Mouse (Mus musculus): ENCODE results near the gene Chkb. TPM values are rescaled to one million over a fixed set of nuclear protein-coding genes. Genes with fewer than 3 reads are reported as not detected.
A peak's percentile ranks its signal among the peaks of the same experiment; 100 is the strongest.
"Not testable (repeated sequence)": the region's sequence is repeated elsewhere in the genome, so short reads cannot be mapped to it uniquely, and the experiment has no call there.

Gene Chkb
- polyA plus RNA-seq, 1 experiment from 2014 or later = 92.8 TPM

- WGBS = 5% methylated on average over 24 of the region's 24 CpGs
- Histone ChIP-seq H3K4me3 (replicated peaks) (peak overlapping the region; percentile 73), H3K9ac (replicated peaks) (peak overlapping the region; percentile 76), H3K36me3 (peaks cover 20% of the 10 kb centered on the region), H3K27ac (replicated peaks) (peak overlapping the region; percentile 89), H3K27me3 (replicated peaks) (no peaks in the 10 kb centered on the region), H3K4me2 (peak overlapping the region; percentile 91), H3K4me1 (peaks cover 36% of the 10 kb centered on the region), H3K9me3 (replicated peaks) (no peaks in the 10 kb centered on the region)
- ATAC-seq (ENCODE audit: low FRiP score) = peak; percentile 83
Observed at GRCm38 (mm10) chr15:89452906-89453864, 23.5 kb upstream of the Chkb start.

- Histone ChIP-seq H3K27me3 (replicated peaks) (no peaks in the 10 kb centered on the region), H3K9me3 (replicated peaks) (no peaks in the 10 kb centered on the region), H3K4me1 (no peaks in the 10 kb centered on the region), H3K27ac (replicated peaks) (no peak overlapping the region), H3K4me2 (no peak overlapping the region), H3K4me3 (replicated peaks) (no peak overlapping the region), H3K36me3 (no peaks in the 10 kb centered on the region), H3K9ac (replicated peaks) (no peak overlapping the region)
- ATAC-seq (ENCODE audit: low FRiP score) = no peak
- 36% methylated on average over 8 of the region's 8 CpGs for WGBS
Observed at GRCm38 (mm10) chr15:89442486-89443070, 12.9 kb upstream of the Chkb start.

GRCm38 (mm10) chr15:89435878-89436277 lies 6.2 kb upstream of the Chkb start:
- no peak for ATAC-seq (ENCODE audit: low FRiP score)
- 85% methylated on average over 5 of the region's 5 CpGs for WGBS
- no peaks in the 10 kb centered on the region for H3K27me3 ChIP-seq (replicated peaks)
- H3K4me1 ChIP-seq = peaks cover 9% of the 10 kb centered on the region; the same call in 1 of the 2 replicates
- no peaks in the 10 kb centered on the region for H3K9me3 ChIP-seq (replicated peaks)
- no peak overlapping the region for H3K4me2 ChIP-seq
- H3K9ac ChIP-seq (replicated peaks) = no peak overlapping the region
- H3K27ac ChIP-seq (replicated peaks) = no peak overlapping the region
- H3K4me3 ChIP-seq (replicated peaks) = no peak overlapping the region
- H3K36me3 ChIP-seq = no peaks in the 10 kb centered on the region

- H3K9me3 ChIP-seq (replicated peaks) = no peaks in the 10 kb centered on the region
- no peaks in the 10 kb centered on the region for H3K36me3 ChIP-seq
- H3K4me3 ChIP-seq (replicated peaks) = no peak overlapping the region
- H3K27me3 ChIP-seq (replicated peaks) = no peaks in the 10 kb centered on the region
- peaks cover 17% of the 10 kb centered on the region for H3K4me1 ChIP-seq
- no peak overlapping the region for H3K4me2 ChIP-seq
- no peak overlapping the region for H3K27ac ChIP-seq (replicated peaks)
- H3K9ac ChIP-seq (replicated peaks) = no peak overlapping the region
- 83% methylated on average over 3 of the region's 3 CpGs for WGBS
- no peak for ATAC-seq (ENCODE audit: low FRiP score)
Observed at GRCm38 (mm10) chr15:89434136-89434535, 4.4 kb upstream of the Chkb start.

- Histone ChIP-seq H3K9ac (replicated peaks) (no peak overlapping the region), H3K9me3 (replicated peaks) (no peaks in the 10 kb centered on the region), H3K4me1 (peaks cover 28% of the 10 kb centered on the region), H3K4me3 (replicated peaks) (no peak overlapping the region), H3K36me3 (no peaks in the 10 kb centered on the region; the same call in 1 of the 2 replicates), H3K4me2 (no peak overlapping the region), H3K27ac (replicated peaks) (no peak overlapping the region), H3K27me3 (replicated peaks) (no peaks in the 10 kb centered on the region)
- 81% methylated on average over 4 of the region's 4 CpGs for WGBS
- ATAC-seq (ENCODE audit: low FRiP score) = no peak
Observed at GRCm38 (mm10) chr15:89432946-89433345, 3.2 kb upstream of the Chkb start.

GRCm38 (mm10) chr15:89431806-89432205 lies 2.1 kb upstream of the Chkb start:
- Histone ChIP-seq H3K9me3 (replicated peaks) (no peaks in the 10 kb centered on the region), H3K27me3 (replicated peaks) (no peaks in the 10 kb centered on the region), H3K9ac (replicated peaks) (no peak overlapping the region), H3K4me2 (no peak overlapping the region), H3K27ac (replicated peaks) (no peak overlapping the region), H3K4me3 (replicated peaks) (no peak overlapping the region), H3K4me1 (peaks cover 29% of the 10 kb centered on the region), H3K36me3 (peaks cover 11% of the 10 kb centered on the region)
- 95% methylated on average over 6 of the region's 6 CpGs for WGBS
- no peak for ATAC-seq (ENCODE audit: low FRiP score)

GRCm38 (mm10) chr15:89431271-89431670 lies 1.6 kb upstream of the Chkb start:
- Histone ChIP-seq H3K27me3 (replicated peaks) (no peaks in the 10 kb centered on the region), H3K4me1 (peaks cover 29% of the 10 kb centered on the region), H3K4me3 (replicated peaks) (no peak overlapping the region), H3K4me2 (0 out of 2 replicates have a peak overlapping the region, but pooled peaks have one; percentile 89), H3K9me3 (replicated peaks) (no peaks in the 10 kb centered on the region), H3K9ac (replicated peaks) (0 out of 2 replicates have a peak overlapping the region, but pooled peaks have one; percentile 5), H3K36me3 (peaks cover 16% of the 10 kb centered on the region), H3K27ac (replicated peaks) (no peak overlapping the region)
- ATAC-seq (ENCODE audit: low FRiP score) = no peak
- WGBS = 91% methylated on average over 3 of the region's 3 CpGs

- not testable (repeated sequence) for H3K27ac ChIP-seq (replicated peaks); ATAC-seq (ENCODE audit: low FRiP score); H3K4me3 ChIP-seq (replicated peaks); H3K27me3 ChIP-seq (replicated peaks); H3K9me3 ChIP-seq (replicated peaks)
- 0 out of 2 replicates have a peak overlapping the region, but pooled peaks have one; percentile 5 for H3K9ac ChIP-seq (replicated peaks)
- peak overlapping the region; percentile 89 for H3K4me2 ChIP-seq
- 83% methylated on average over 9 of the region's 9 CpGs for WGBS
- peaks cover 21% of the 10 kb centered on the region for H3K36me3 ChIP-seq
- peaks cover 29% of the 10 kb centered on the region for H3K4me1 ChIP-seq
Observed at GRCm38 (mm10) chr15:89430771-89431170, 1.1 kb upstream of the Chkb start.

- peaks cover 29% of the 10 kb centered on the region for H3K4me1 ChIP-seq
- H3K27ac ChIP-seq (replicated peaks) = peak overlapping the region; percentile 93
- peak overlapping the region; percentile 89 for H3K4me2 ChIP-seq
- H3K27me3 ChIP-seq (replicated peaks) = no peaks in the 10 kb centered on the region
- H3K9ac ChIP-seq (replicated peaks) = peak overlapping the region; percentile 75
- no peaks in the 10 kb centered on the region for H3K9me3 ChIP-seq (replicated peaks)
- peaks cover 22% of the 10 kb centered on the region for H3K36me3 ChIP-seq
- WGBS = 46% methylated on average over 6 of the region's 6 CpGs
- ATAC-seq (ENCODE audit: low FRiP score) = no peak
- H3K4me3 ChIP-seq (replicated peaks) = peak overlapping the region; percentile 88
Observed at GRCm38 (mm10) chr15:89430341-89430740, 633 bp upstream of the Chkb start.

- peak overlapping the region; percentile 75 for H3K9ac ChIP-seq (replicated peaks)
- peak overlapping the region; percentile 89 for H3K4me2 ChIP-seq
- peak overlapping the region; percentile 93 for H3K27ac ChIP-seq (replicated peaks)
- peak; percentile 51 for ATAC-seq (ENCODE audit: low FRiP score)
- 5% methylated on average over 22 of the region's 22 CpGs for WGBS
- peaks cover 27% of the 10 kb centered on the region for H3K36me3 ChIP-seq
- peaks cover 29% of the 10 kb centered on the region for H3K4me1 ChIP-seq
- H3K9me3 ChIP-seq (replicated peaks) = no peaks in the 10 kb centered on the region
- peak overlapping the region; percentile 88 for H3K4me3 ChIP-seq (replicated peaks)
- H3K27me3 ChIP-seq (replicated peaks) = no peaks in the 10 kb centered on the region
Observed at GRCm38 (mm10) chr15:89428821-89429351, 822 bp downstream of the Chkb start.

- Histone ChIP-seq H3K4me3 (replicated peaks) (peak overlapping the region; percentile 88), H3K9ac (replicated peaks) (peak overlapping the region; percentile 75), H3K4me2 (peak overlapping the region; percentile 89), H3K9me3 (replicated peaks) (no peaks in the 10 kb centered on the region), H3K36me3 (peaks cover 32% of the 10 kb centered on the region), H3K27me3 (replicated peaks) (no peaks in the 10 kb centered on the region), H3K4me1 (peaks cover 29% of the 10 kb centered on the region), H3K27ac (replicated peaks) (no peak overlapping the region)
- ATAC-seq (ENCODE audit: low FRiP score) = no peak
- WGBS = 79% methylated on average over 19 of the region's 19 CpGs
Observed at GRCm38 (mm10) chr15:89428136-89428790, 1.4 kb downstream of the Chkb start.
